Mouse (Mus musculus) limb, embryonic 12.5 days (tissue): ENCODE measurements at regions not wholly inside any gene's neighbourhood (a gene's known extent, or its start where the extent isn't known, plus 50 kb on each side); places are given as distances from the start of the nearest gene placed in this dataset.

Experiments used
- ATAC-seq: fragments of 200-750 bp; cut with Nextera tagmentation; 2 replicates; pipeline ENCODE4 v1.8.0; 2017; ENCODE audit warnings: low read depth, moderate TSS enrichment; ENCODE audit not compliant: insufficient number of reproducible peaks, insufficient read depth, low FRiP score, low TSS enrichment
- H3K27ac ChIP-seq: fragments of 300-500 bp; sonication (generic); 2 replicates; pipeline ENCODE4 v1.5.1; 2016; ENCODE audit warnings: mild to moderate bottlenecking, moderate library complexity
- H3K27me3 ChIP-seq: fragments of 300-500 bp; sonication (generic); 2 replicates; pipeline ENCODE4 v1.6.1; 2016; ENCODE audit warnings: mild to moderate bottlenecking, moderate library complexity
- H3K36me3 ChIP-seq: fragments of 300-500 bp; sonication (generic); 2 replicates; pipeline ENCODE4 v1.6.1; 2016; ENCODE audit warnings: mild to moderate bottlenecking, moderate library complexity
- H3K4me1 ChIP-seq: fragments of 300-500 bp; sonication (generic); replicated peaks from 2 replicates; pipeline ENCODE4 v1.6.1; 2016
- H3K4me2 ChIP-seq: fragments of 300-500 bp; sonication (generic); 2 replicates; pipeline ENCODE4 v1.6.1; 2016; ENCODE audit warnings: mild to moderate bottlenecking, moderate library complexity
- H3K4me3 ChIP-seq: fragments of 300-500 bp; sonication (generic); replicated peaks from 2 replicates; pipeline ENCODE4 v1.5.1; 2016; ENCODE audit warnings: mild to moderate bottlenecking
- H3K9ac ChIP-seq: fragments of 300-500 bp; sonication (generic); replicated peaks from 2 replicates; pipeline ENCODE4 v1.6.1; 2016; ENCODE audit warnings: mild to moderate bottlenecking, moderate library complexity
- H3K9me3 ChIP-seq: fragments of 300-500 bp; sonication (generic); 2 replicates; pipeline ENCODE4 v1.6.1; 2016; ENCODE audit warnings: mild to moderate bottlenecking, moderate library complexity
- WGBS: fragments of 180-500 bp; shearing (Covaris S2); methylation state at CpG from one replicate; pipeline ENCODE4 v1.1.7; 2016; 5-methylcytosine and 5-hydroxymethylcytosine counted together

GRCm38 (mm10) chr9:61257488-61257887 lies 114.7 kb upstream of the Tle3 start:
- no peak overlapping the region for H3K4me3 ChIP-seq
- H3K36me3 ChIP-seq = no peaks in the 10 kb centered on the region
- H3K27me3 ChIP-seq = peaks cover 17% of the 10 kb centered on the region; the same call in 1 of the 2 replicates
- no peak overlapping the region for H3K9ac ChIP-seq
- ATAC-seq = no peak
- H3K4me2 ChIP-seq = no peak overlapping the region
- H3K27ac ChIP-seq = no peak overlapping the region
- no peaks in the 10 kb centered on the region; the same call in 1 of the 2 replicates for H3K9me3 ChIP-seq
- WGBS = 57% methylated on average over 4 of the region's 4 CpGs
- peaks cover 37% of the 10 kb centered on the region for H3K4me1 ChIP-seq

GRCm38 (mm10) chr9:61258100-61258499 lies 114.1 kb upstream of the Tle3 start:
- peaks cover 12% of the 10 kb centered on the region; the same call in 1 of the 2 replicates for H3K27me3 ChIP-seq
- no peak overlapping the region for H3K9ac ChIP-seq
- WGBS = 42% methylated on average over 5 of the region's 5 CpGs
- H3K4me1 ChIP-seq = peaks cover 38% of the 10 kb centered on the region
- no peak overlapping the region for H3K4me2 ChIP-seq
- H3K9me3 ChIP-seq = no peaks in the 10 kb centered on the region; the same call in 1 of the 2 replicates
- H3K36me3 ChIP-seq = no peaks in the 10 kb centered on the region
- no peak overlapping the region for H3K4me3 ChIP-seq
- ATAC-seq = no peak
- H3K27ac ChIP-seq = no peak overlapping the region

- Histone ChIP-seq H3K4me3 (no peak overlapping the region), H3K4me2 (no peak overlapping the region), H3K36me3 (no peaks in the 10 kb centered on the region), H3K4me1 (peaks cover 38% of the 10 kb centered on the region), H3K27ac (no peak overlapping the region), H3K27me3 (peaks cover 11% of the 10 kb centered on the region; the same call in 1 of the 2 replicates), H3K9ac (no peak overlapping the region), H3K9me3 (peaks cover 4% of the 10 kb centered on the region; the same call in 1 of the 2 replicates)
- ATAC-seq = 0 out of 2 replicates have a peak, but pooled peaks have one; percentile 42
- WGBS = 7% methylated on average over 7 of the region's 7 CpGs
Observed at GRCm38 (mm10) chr9:61259421-61260174, 112.6 kb upstream of the Tle3 start.

- Histone ChIP-seq H3K27me3 (peaks cover 8% of the 10 kb centered on the region; the same call in 1 of the 2 replicates), H3K9me3 (peaks cover 14% of the 10 kb centered on the region; the same call in 1 of the 2 replicates), H3K4me2 (no peak overlapping the region), H3K36me3 (no peaks in the 10 kb centered on the region), H3K4me1 (peaks cover 38% of the 10 kb centered on the region), H3K27ac (no peak overlapping the region), H3K9ac (no peak overlapping the region), H3K4me3 (no peak overlapping the region)
- ATAC-seq = no peak; the same call in 1 of the 2 replicates
- WGBS = 74% methylated on average over 6 of the region's 6 CpGs
Observed at GRCm38 (mm10) chr9:61261263-61261662, 110.9 kb upstream of the Tle3 start.

GRCm38 (mm10) chr9:61261739-61262333 lies 110.3 kb upstream of the Tle3 start:
- 33% methylated on average over 12 of the region's 12 CpGs for WGBS
- H3K27me3 ChIP-seq = peaks cover 6% of the 10 kb centered on the region; the same call in 1 of the 2 replicates
- H3K4me1 ChIP-seq = peaks cover 38% of the 10 kb centered on the region
- H3K27ac ChIP-seq = no peak overlapping the region
- peaks cover 14% of the 10 kb centered on the region; the same call in 1 of the 2 replicates for H3K9me3 ChIP-seq
- H3K4me2 ChIP-seq = no peak overlapping the region
- H3K9ac ChIP-seq = no peak overlapping the region
- H3K36me3 ChIP-seq = no peaks in the 10 kb centered on the region
- ATAC-seq = no peak
- no peak overlapping the region for H3K4me3 ChIP-seq

- Histone ChIP-seq H3K4me2 (no peak overlapping the region), H3K9ac (no peak overlapping the region), H3K27ac (no peak overlapping the region), H3K36me3 (no peaks in the 10 kb centered on the region), H3K27me3 (0 out of 2 replicates have a peak, but pooled peaks cover 3% of the 10 kb centered on the region), H3K9me3 (peaks cover 14% of the 10 kb centered on the region; the same call in 1 of the 2 replicates), H3K4me1 (peaks cover 33% of the 10 kb centered on the region), H3K4me3 (no peak overlapping the region)
- WGBS = 84% methylated on average over 4 of the region's 4 CpGs
- ATAC-seq = no peak
Observed at GRCm38 (mm10) chr9:61263335-61263734, 108.8 kb upstream of the Tle3 start.

- no peak for ATAC-seq
- 0 out of 2 replicates have a peak, but pooled peaks cover 8% of the 10 kb centered on the region for H3K27me3 ChIP-seq
- no peak overlapping the region for H3K9ac ChIP-seq
- peaks cover 14% of the 10 kb centered on the region; the same call in 1 of the 2 replicates for H3K9me3 ChIP-seq
- 86% methylated on average over 5 of the region's 5 CpGs for WGBS
- H3K36me3 ChIP-seq = no peaks in the 10 kb centered on the region
- H3K4me3 ChIP-seq = no peak overlapping the region
- H3K4me1 ChIP-seq = peaks cover 19% of the 10 kb centered on the region
- H3K4me2 ChIP-seq = no peak overlapping the region
- no peak overlapping the region for H3K27ac ChIP-seq
Observed at GRCm38 (mm10) chr9:61265466-61265865, 106.7 kb upstream of the Tle3 start.

- Histone ChIP-seq H3K27ac (no peak overlapping the region), H3K4me1 (peaks cover 8% of the 10 kb centered on the region), H3K9me3 (peaks cover 14% of the 10 kb centered on the region; the same call in 1 of the 2 replicates), H3K27me3 (peaks cover 4% of the 10 kb centered on the region; the same call in 1 of the 2 replicates), H3K4me2 (no peak overlapping the region), H3K36me3 (no peaks in the 10 kb centered on the region), H3K4me3 (no peak overlapping the region), H3K9ac (no peak overlapping the region)
- WGBS = 78% methylated on average over 6 of the region's 6 CpGs
- ATAC-seq = no peak
Observed at GRCm38 (mm10) chr9:61266992-61267391, 105.2 kb upstream of the Tle3 start.

- peaks cover 3% of the 10 kb centered on the region; the same call in 1 of the 2 replicates for H3K4me1 ChIP-seq
- 55% methylated on average over 4 of the region's 4 CpGs for WGBS
- ATAC-seq = no peak
Observed at GRCm38 (mm10) chr9:61267541-61267940, 104.6 kb upstream of the Tle3 start.

GRCm38 (mm10) chr9:61268162-61268561 lies 104.0 kb upstream of the Tle3 start:
- Histone ChIP-seq H3K27me3 (peaks cover 4% of the 10 kb centered on the region; the same call in 1 of the 2 replicates), H3K27ac (no peak overlapping the region), H3K4me1 (peaks cover 3% of the 10 kb centered on the region; the same call in 1 of the 2 replicates), H3K4me3 (no peak overlapping the region), H3K9me3 (peaks cover 14% of the 10 kb centered on the region; the same call in 1 of the 2 replicates), H3K9ac (no peak overlapping the region), H3K4me2 (no peak overlapping the region), H3K36me3 (no peaks in the 10 kb centered on the region)
- 91% methylated on average over 2 of the region's 2 CpGs for WGBS
- ATAC-seq = no peak

More at GRCm38 (mm10) chr9:61267541-61267940, 104.6 kb upstream of the Tle3 start:
- peaks cover 4% of the 10 kb centered on the region; the same call in 1 of the 2 replicates for H3K27me3 ChIP-seq
- no peak overlapping the region for H3K4me2 ChIP-seq
- peaks cover 14% of the 10 kb centered on the region; the same call in 1 of the 2 replicates for H3K9me3 ChIP-seq
- no peak overlapping the region for H3K27ac ChIP-seq
- no peak overlapping the region for H3K9ac ChIP-seq
- no peak overlapping the region for H3K4me3 ChIP-seq
- no peaks in the 10 kb centered on the region for H3K36me3 ChIP-seq

- Histone ChIP-seq H3K4me3 (no peak overlapping the region), H3K27ac (no peak overlapping the region), H3K27me3 (peaks cover 4% of the 10 kb centered on the region; the same call in 1 of the 2 replicates), H3K9me3 (peaks cover 14% of the 10 kb centered on the region; the same call in 1 of the 2 replicates), H3K4me1 (peaks cover 3% of the 10 kb centered on the region; the same call in 1 of the 2 replicates), H3K36me3 (no peaks in the 10 kb centered on the region), H3K4me2 (no peak overlapping the region), H3K9ac (no peak overlapping the region)
- 72% methylated on average over 2 of the region's 2 CpGs for WGBS
- ATAC-seq = no peak
Observed at GRCm38 (mm10) chr9:61268681-61269080, 103.5 kb upstream of the Tle3 start.
